Mouse (Mus musculus) left cerebral cortex, adult 9 months (tissue): ENCODE measurements around the gene Ube2f.
A peak's percentile ranks its signal among the peaks of the same experiment; 100 is the strongest.

Experiments used
- DNase-seq, 2 experiments: peaks; one replicate each; pipeline ENCODE4 v3.0.0; 2022; ENCODE audit warnings: low spot score in 2 of 2

Gene Ube2f

GRCm38 (mm10) chr1:91237676-91238075 lies 12.4 kb upstream of the Ube2f start:
- no peak for DNase-seq

GRCm38 (mm10) chr1:91239112-91239511 lies 11.0 kb upstream of the Ube2f start:
- peak in 1 of 2 experiments; percentile 74 for DNase-seq

GRCm38 (mm10) chr1:91239800-91240199 lies 10.3 kb upstream of the Ube2f start:
- DNase-seq, result no peak

- no peak for DNase-seq
These were observed 9.4 kb upstream of the Ube2f start for GRCm38 (mm10) chr1:91240685-91241084.

GRCm38 (mm10) chr1:91241249-91241648 lies 8.9 kb upstream of the Ube2f start:
- DNase-seq, result no peak

- DNase-seq, result no peak
These were observed 1.9 kb upstream of the Ube2f start for GRCm38 (mm10) chr1:91248242-91248641.

- DNase-seq, result no peak
These were observed 1.1 kb upstream of the Ube2f start for GRCm38 (mm10) chr1:91248970-91249369.

GRCm38 (mm10) chr1:91250415-91251147 lies 477 bp downstream of the Ube2f start:
- DNase-seq, result no peak

GRCm38 (mm10) chr1:91251148-91251650 lies 1.1 kb downstream of the Ube2f start:
- no peak for DNase-seq

- no peak for DNase-seq
These were observed 1.8 kb downstream of the Ube2f start for GRCm38 (mm10) chr1:91251927-91252326.

- no peak for DNase-seq
These were observed 7.8 kb downstream of the Ube2f start for GRCm38 (mm10) chr1:91257918-91258317.

- no peak for DNase-seq
These were observed 9.7 kb downstream of the Ube2f start for GRCm38 (mm10) chr1:91259794-91260193.

- no peak for DNase-seq
These were observed 12.4 kb downstream of the Ube2f start for GRCm38 (mm10) chr1:91262508-91262907.

- no peak for DNase-seq
These were observed 22.2 kb downstream of the Ube2f start for GRCm38 (mm10) chr1:91272260-91272659.

GRCm38 (mm10) chr1:91276581-91276980 lies 26.5 kb downstream of the Ube2f start:
- no peak for DNase-seq

GRCm38 (mm10) chr1:91277480-91277879 lies 27.4 kb downstream of the Ube2f start:
- DNase-seq, result no peak

- DNase-seq, result no peak
These were observed 28.5 kb downstream of the Ube2f start for GRCm38 (mm10) chr1:91278410-91279119.

GRCm38 (mm10) chr1:91279126-91279525 lies 29.0 kb downstream of the Ube2f start:
- DNase-seq, result no peak

GRCm38 (mm10) chr1:91282582-91282981 lies 32.5 kb downstream of the Ube2f start:
- no peak for DNase-seq

- DNase-seq, result no peak
These were observed 39.3 kb downstream of the Ube2f start for GRCm38 (mm10) chr1:91289375-91289774.

GRCm38 (mm10) chr1:91292101-91292825 lies 42.2 kb downstream of the Ube2f start:
- DNase-seq, result no peak

- no peak for DNase-seq
These were observed 45.4 kb downstream of the Ube2f start for GRCm38 (mm10) chr1:91295544-91295943.
